Mouse (Mus musculus) liver, embryonic 14.5 days (tissue): ENCODE data around the gene Ptprj. TPM values are rescaled to one million over a fixed set of nuclear protein-coding genes. Genes with fewer than 3 reads are reported as not detected.

ENCODE experiments used
- ATAC-seq: fragments of 200-750 bp; cut with Nextera tagmentation; 2 replicates; pipeline ENCODE4 v1.8.0; 2017; ENCODE audit warnings: moderate number of reproducible peaks, mild to moderate bottlenecking, moderate library complexity; ENCODE audit not compliant: insufficient read depth
- DNase-seq, 3 experiments: peaks; one replicate each; pipeline ENCODE4 v3.0.0-alpha.2; 2012 to 2013; ENCODE audit warnings: low read depth in 3 of 3, low spot score in 3 of 3
- H3K27ac ChIP-seq: fragments of 300-500 bp; sonication (generic); 2 replicates; pipeline ENCODE4 v1.5.1; 2014; ENCODE audit warnings: moderate library complexity, mild to moderate bottlenecking, control low read depth, inconsistent platforms
- H3K27me3 ChIP-seq: fragments of 300-500 bp; sonication (generic); 2 replicates; pipeline ENCODE4 v1.6.1; 2014; ENCODE audit warnings: mild to moderate bottlenecking, low read length, moderate library complexity; ENCODE audit not compliant: control insufficient read depth, insufficient read depth
- H3K36me3 ChIP-seq: fragments of 300-500 bp; sonication (generic); replicated peaks from 2 replicates; pipeline ENCODE4 v1.6.1; 2014; ENCODE audit warnings: low read depth; ENCODE audit not compliant: control insufficient read depth, insufficient read depth
- H3K4me1 ChIP-seq, 2 experiments: fragments of 200-500 bp in 1 of 2; fragments of 300-500 bp in 1 of 2; sonication (generic) in 1 of 2; replicated peaks; 2 replicates each; pipeline ENCODE4 v1.6.1; 2012 to 2014; ENCODE audit warnings: antibody characterized with exemption in 1 of 2, inconsistent platforms in 1 of 2, low read length in 1 of 2; ENCODE audit not compliant: control insufficient read depth in 2 of 2, insufficient read depth in 2 of 2
- H3K4me2 ChIP-seq: fragments of 300-500 bp; sonication (generic); 2 replicates; pipeline ENCODE4 v1.6.1; 2014; ENCODE audit warnings: low read depth, mild to moderate bottlenecking, control low read depth, moderate library complexity
- H3K4me3 ChIP-seq, 2 experiments: fragments of 200-500 bp in 1 of 2; fragments of 300-500 bp in 1 of 2; sonication (generic) in 1 of 2; 2 replicates each; pipeline ENCODE4 v1.5.1; 2012 to 2014; ENCODE audit warnings: low read depth in 2 of 2, low read length in 2 of 2, mild to moderate bottlenecking in 2 of 2, control low read depth in 1 of 2, inconsistent platforms in 1 of 2, moderate library complexity in 1 of 2; ENCODE audit not compliant: insufficient read depth in 1 of 2
- H3K9ac ChIP-seq: fragments of 300-500 bp; sonication (generic); replicated peaks from 2 replicates; pipeline ENCODE4 v1.6.1; 2014; ENCODE audit warnings: mild to moderate bottlenecking, control low read depth, moderate library complexity
- H3K9me3 ChIP-seq: fragments of 300-500 bp; sonication (generic); 2 replicates; pipeline ENCODE4 v1.6.1; 2016; ENCODE audit warnings: low read length, mixed read lengths; ENCODE audit not compliant: control insufficient read depth
- CTCF ChIP-seq: IDR thresholded peaks from 2 replicates; pipeline ENCODE4 v1.5.1; 2016; ENCODE audit warnings: antibody characterized with exemption, low read depth, control low read depth
- EP300 ChIP-seq: IDR thresholded peaks from 2 replicates; pipeline ENCODE4 v1.6.1; 2016; ENCODE audit warnings: antibody characterized with exemption, low read depth
- WGBS: fragments of 180-500 bp; shearing (Covaris S2); extraction: QIAGEN DNeasy Blood & Tissue Kit; methylation state at CpG from one replicate; pipeline ENCODE4 v1.1.7; 2014; ENCODE audit not compliant: insufficient replicate concordance; 5-methylcytosine and 5-hydroxymethylcytosine counted together
- polyA plus RNA-seq, 2 experiments: library from polyadenylated mRNA; depleted of rRNA in 1 of 2; stranded (reverse) in 1 of 2; unstranded in 1 of 2; fragments of >200 nt; fragmentation: Nextera tagmentation in 1 of 2; extraction: Ambion mirVana in 1 of 2; gene quantifications; 2 replicates each; pipeline versions ENCODE4 v1.2.1 to v1.2.3; 2012 to 2014

Gene Ptprj
- polyA plus RNA-seq (2012; rRNA removed) (2.1 and 2.6 TPM in 2 replicates), polyA plus RNA-seq (2014; fragmentation: Nextera tagmentation; extraction: Ambion mirVana) (2.7 and 2.8 TPM in 2 replicates)

DNA sequence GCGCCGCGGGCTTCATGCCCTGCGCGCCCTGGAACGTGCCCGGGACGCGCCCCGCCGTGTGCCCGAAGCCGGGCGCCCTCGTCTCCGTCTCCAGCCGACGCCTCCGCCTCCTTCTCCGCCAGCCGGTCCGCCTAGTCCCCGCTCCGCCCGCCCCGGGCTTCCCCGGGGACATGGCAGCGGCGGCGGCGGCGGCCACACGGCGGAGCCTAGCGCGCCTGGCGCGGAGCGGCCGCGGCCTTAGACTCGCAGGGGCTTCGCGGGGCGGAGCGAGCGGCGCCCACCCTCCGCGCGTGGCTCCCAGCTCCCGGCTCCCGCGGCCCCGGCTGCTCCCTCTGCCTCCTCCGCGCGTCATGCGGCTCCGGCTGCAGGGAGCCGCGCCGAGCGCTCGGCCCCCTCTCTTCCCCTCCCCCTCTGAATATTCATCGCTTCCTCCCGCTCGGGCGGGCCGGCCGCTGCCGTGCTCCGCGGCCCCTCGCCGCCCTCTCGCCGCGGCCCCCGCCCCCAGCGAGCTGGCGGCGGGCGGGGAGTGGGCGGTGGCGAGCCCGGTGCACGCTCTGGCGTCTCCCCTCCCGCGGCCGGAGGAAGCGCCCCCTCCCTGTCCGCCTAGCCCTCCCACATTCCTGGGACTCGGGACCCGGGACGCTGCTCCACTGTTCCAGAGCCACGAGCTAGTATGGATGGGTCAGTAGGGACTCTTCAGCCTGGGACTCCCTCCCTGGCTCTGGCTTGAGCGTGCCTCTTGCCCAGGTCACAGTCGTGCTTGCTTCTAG, at the start of gene Ptprj:
TSS of gene Ptprj (minus strand) at position 412 of the 770 bp plus-strand sequence.
- Histone ChIP-seq H3K9ac (peak within 1 kb of the TSS; percentile 89), H3K27ac (peak within 1 kb of the TSS; percentile 46), H3K4me2 (peak within 1 kb of the TSS; percentile 100), H3K9me3 (no peaks in the 10 kb centered on the region), H3K36me3 (no peaks in the 10 kb centered on the region), H3K27me3 (no peaks in the 10 kb centered on the region), H3K4me1 (peaks cover 6 to 28% of the 10 kb centered on the region in 2 experiments), H3K4me3 (peak within 1 kb of the TSS; percentile 67 to 95)
- ATAC-seq (peak; percentile 81), DNase-seq (no peak)
- TF ChIP-seq CTCF (no peak), EP300 (no peak)
- WGBS, result under 1% methylated on average over 94 of the region's 100 CpGs

DNA sequence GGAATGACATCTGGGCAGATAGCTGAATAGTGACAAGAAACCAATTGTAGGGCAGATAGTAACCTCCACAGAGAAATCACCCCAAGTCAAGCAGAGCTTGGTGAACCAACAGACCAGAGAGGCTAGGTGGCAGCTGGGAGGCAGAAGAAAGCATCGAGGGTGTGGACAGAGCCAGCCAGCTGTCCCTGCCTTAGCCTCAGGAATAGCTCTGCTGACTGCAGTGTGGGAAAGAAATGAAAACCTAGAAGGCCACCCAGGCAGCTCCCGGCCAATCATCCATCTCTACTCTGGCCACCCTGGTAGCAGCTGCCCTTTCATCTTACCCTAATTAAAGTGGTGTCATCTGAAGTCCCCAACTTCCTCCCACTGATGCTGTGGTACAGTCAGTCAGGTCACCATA, 49.1 kb upstream of the Ptprj start:
- Histone ChIP-seq H3K27me3 (no peaks in the 10 kb centered on the region), H3K4me2 (no peak overlapping the region), H3K36me3 (no peaks in the 10 kb centered on the region), H3K4me3 (no peak overlapping the region), H3K4me1 (0 out of 4 replicates have a peak, but pooled peaks cover 0 to 2% of the 10 kb centered on the region in 2 experiments), H3K9ac (no peak overlapping the region), H3K9me3 (no peaks in the 10 kb centered on the region), H3K27ac (no peak overlapping the region)
- no peak for TF ChIP-seq EP300
- TF ChIP-seq CTCF, result no peak
- no peak for DNase-seq
- no peak for ATAC-seq
- 55% methylated on average over 2 of the region's 2 CpGs for WGBS

DNA sequence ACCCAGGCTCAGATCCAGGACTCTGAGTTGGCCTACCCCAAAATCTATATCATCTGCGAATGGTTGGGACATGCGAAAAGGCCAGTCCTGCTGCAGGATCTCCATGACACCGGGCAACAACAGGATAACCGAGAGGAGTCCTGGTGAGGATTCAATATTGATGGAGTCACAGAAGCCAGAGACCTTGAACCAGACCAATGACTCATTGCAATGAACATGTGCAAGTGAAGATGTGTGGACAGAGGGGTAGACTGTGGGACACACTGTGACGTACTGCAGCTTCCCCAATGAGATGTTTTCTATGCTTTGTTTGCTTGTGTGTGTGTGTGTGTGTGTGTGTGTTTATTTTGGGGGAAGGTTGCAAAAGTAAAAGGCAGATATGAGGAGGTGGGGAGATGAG, 47.8 kb upstream of the Ptprj start:
- H3K27me3 ChIP-seq, result no peaks in the 10 kb centered on the region
- TF ChIP-seq EP300 (no peak), CTCF (no peak)
- 0 out of 4 replicates have a peak, but pooled peaks cover 0 to 2% of the 10 kb centered on the region in 2 experiments for H3K4me1 ChIP-seq
- H3K9ac ChIP-seq, result no peak overlapping the region
- H3K27ac ChIP-seq, result no peak overlapping the region
- no peaks in the 10 kb centered on the region for H3K9me3 ChIP-seq
- 76% methylated on average over 5 of the region's 5 CpGs for WGBS
- DNase-seq (no peak), ATAC-seq (no peak)
- no peaks in the 10 kb centered on the region for H3K36me3 ChIP-seq
- no peak overlapping the region for H3K4me3 ChIP-seq
- H3K4me2 ChIP-seq, result no peak overlapping the region

DNA sequence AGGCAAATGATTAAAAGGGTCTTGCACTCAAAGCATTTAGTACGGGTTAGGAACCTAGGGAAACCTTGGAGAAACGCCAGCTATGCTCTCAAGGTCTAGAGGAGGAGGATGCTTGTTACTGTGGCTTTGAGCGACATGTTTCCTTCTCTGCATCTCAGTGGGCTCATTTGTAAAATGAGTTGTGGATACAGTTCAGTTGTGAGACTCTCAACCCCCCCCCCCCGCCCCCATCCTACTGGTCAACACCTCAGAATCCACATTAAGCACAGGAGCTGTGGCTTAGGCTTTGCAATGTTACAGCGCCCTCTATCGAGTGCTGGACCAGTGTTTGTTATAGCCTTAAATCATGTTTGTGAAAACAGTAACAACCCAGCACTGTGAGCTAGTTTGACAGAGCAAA, 44.5 kb upstream of the Ptprj start:
- 14% methylated on average over 6 of the region's 6 CpGs for WGBS
- Histone ChIP-seq H3K27me3 (no peaks in the 10 kb centered on the region; the same call in 1 of the 2 replicates), H3K27ac (no peak overlapping the region), H3K4me2 (no peak overlapping the region), H3K36me3 (no peaks in the 10 kb centered on the region), H3K9me3 (no peaks in the 10 kb centered on the region), H3K4me1 (no peaks in the 10 kb centered on the region), H3K9ac (no peak overlapping the region), H3K4me3 (no peak overlapping the region)
- TF ChIP-seq CTCF (peak; percentile 83), EP300 (no peak)
- DNase-seq (peak; percentile 42 to 58 (median 55)), ATAC-seq (0 out of 2 replicates have a peak, but pooled peaks have one; percentile 45)

DNA sequence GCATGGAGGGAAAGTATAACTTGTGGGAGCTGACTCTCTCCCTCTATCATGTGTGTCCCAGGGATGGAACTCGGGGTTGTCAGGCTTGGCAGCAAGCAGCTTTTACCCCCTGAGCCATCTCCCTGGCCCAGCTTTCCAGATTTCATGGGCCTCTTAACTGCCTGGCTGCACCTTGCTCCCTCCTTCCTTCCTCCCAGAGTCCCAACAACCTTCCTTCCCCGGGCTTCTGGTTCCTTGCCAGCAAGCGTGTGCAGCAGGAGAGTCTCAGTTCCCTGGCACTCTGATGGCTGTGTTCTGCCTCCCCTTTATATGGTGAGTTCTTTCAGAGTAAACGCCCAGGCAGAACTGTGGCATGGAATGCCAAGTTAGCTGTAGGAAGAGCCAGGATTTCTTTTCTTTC, 43.9 kb upstream of the Ptprj start:
- no peak overlapping the region for H3K4me3 ChIP-seq
- H3K36me3 ChIP-seq, result no peaks in the 10 kb centered on the region
- 31% methylated on average over 4 of the region's 4 CpGs for WGBS
- TF ChIP-seq CTCF (no peak), EP300 (no peak)
- no peak overlapping the region for H3K27ac ChIP-seq
- DNase-seq (no peak), ATAC-seq (no peak)
- H3K4me2 ChIP-seq, result no peak overlapping the region
- H3K4me1 ChIP-seq, result no peaks in the 10 kb centered on the region
- no peaks in the 10 kb centered on the region; the same call in 1 of the 2 replicates for H3K27me3 ChIP-seq
- H3K9me3 ChIP-seq, result no peaks in the 10 kb centered on the region
- H3K9ac ChIP-seq, result no peak overlapping the region
